Mouse (Mus musculus): ENCODE measurements around the gene Hist1h4f. TPM values are rescaled to one million over a fixed set of nuclear protein-coding genes. Genes with fewer than 3 reads are reported as not detected.
A peak's percentile ranks its signal among the peaks of the same experiment; 100 is the strongest.
"Not testable (repeated sequence)": the region's sequence is repeated elsewhere in the genome, so short reads cannot be mapped to it uniquely, and the experiment has no call there.

Hist1h4f gene
- polyA plus RNA-seq, 1 experiment from 2014 or later: 0.80 TPM

DNA sequence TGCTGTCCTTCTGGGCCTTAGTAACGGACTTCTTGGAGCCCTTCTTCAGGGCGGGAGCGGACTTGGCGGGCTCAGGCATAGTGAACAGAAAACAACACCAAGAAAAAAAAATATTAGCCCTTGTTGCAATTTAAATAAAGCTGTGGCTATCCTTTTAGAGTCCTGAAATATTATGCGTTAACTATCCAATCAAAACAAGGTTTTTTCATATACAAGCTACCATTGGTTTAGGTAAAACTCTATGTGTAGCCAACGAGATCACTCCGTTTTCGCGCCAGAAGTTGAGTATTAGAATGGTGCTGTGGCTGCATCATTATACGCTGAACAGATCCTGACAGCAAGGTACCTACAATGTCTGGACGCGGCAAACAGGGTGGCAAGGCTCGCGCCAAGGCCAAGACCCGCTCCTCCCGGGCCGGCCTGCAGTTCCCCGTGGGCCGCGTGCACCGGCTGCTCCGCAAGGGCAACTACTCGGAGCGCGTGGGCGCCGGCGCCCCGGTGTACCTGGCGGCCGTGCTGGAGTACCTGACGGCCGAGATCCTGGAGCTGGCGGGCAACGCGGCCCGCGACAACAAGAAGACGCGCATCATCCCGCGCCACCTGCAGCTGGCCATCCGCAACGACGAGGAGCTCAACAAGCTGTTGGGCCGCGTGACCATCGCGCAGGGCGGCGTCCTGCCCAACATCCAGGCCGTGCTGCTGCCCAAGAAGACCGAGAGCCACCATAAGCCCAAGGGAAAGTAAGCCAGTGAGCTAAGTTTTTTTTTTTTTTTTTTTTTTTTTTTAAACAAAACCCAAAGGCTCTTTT, 17.7 kb downstream of the Hist1h4f start, which contains the start of gene Hist1h2af:
Gene Hist1h2af, plus strand, starts transcription at position 347 of the 808 bp plus-strand sequence.
- peak; percentile 83 for DNase-seq (ENCODE audit: low spot score)
- peak within 1 kb of the TSS; percentile 81 for H3K27ac ChIP-seq (ENCODE audit: low read depth, low read length)
- H3K4me1 ChIP-seq (replicated peaks; ENCODE audit: control insufficient read depth, insufficient read depth, low read length); H3K36me3 ChIP-seq (ENCODE audit: control insufficient read depth, insufficient read depth, low read length); H3K27me3 ChIP-seq (ENCODE audit: control insufficient read depth, insufficient read depth, low read length); H3K9me3 ChIP-seq (ENCODE audit: control insufficient read depth, low read length): not testable (repeated sequence)
- H3K4me2 ChIP-seq (replicated peaks; ENCODE audit: low read depth, low read length): peak within 1 kb of the TSS; percentile 67
- ATAC-seq (ENCODE audit: low FRiP score): peak; percentile 53
- H3K9ac ChIP-seq (ENCODE audit: low read depth, low read length): peak within 1 kb of the TSS; percentile 77
- WGBS: under 1% methylated on average over 22 of the region's 53 CpGs
- H3K4me3 ChIP-seq (ENCODE audit: low read depth, low read length): peak within 1 kb of the TSS; percentile 63

DNA sequence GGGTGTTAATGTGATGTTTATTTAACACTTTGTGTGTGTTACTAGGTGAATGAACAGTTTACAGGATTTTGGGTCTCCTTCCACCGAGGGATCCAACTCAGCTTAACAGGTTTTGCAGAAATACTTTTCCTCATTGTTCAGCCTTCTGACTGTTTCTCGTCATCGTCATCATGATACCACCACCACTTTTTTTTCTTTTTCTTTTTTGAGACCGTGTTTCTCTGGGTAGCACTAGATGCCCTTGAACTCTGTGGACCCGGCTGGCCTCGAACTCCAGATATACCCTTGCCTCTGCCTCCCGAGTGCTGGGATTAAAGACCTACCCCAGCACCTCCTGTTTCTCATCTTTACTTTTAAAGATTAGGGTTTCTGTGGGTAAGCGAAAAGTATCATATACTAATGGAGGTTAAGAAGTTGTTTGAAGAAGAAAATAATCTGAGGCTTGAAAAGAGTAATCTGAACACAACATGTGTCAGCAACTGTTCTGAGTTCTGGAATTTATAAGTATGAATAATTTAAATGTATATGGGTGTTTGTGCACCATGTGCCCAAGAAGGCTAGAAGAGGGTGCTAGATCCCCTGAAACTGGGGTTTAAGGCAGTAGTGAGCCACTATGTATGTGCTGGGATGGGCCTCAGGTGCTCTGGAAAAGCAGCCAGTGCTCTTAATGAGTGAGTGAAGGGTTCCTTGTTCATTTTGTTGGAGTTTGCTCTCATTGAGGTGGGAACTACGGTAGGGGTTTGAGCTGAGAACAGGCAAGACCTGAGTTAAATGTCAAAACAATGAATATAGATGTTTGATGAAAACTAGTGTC, 19.0 kb downstream of the Hist1h4f start:
- Histone ChIP-seq H3K36me3 (ENCODE audit: control insufficient read depth, insufficient read depth, low read length) (no peaks in the 10 kb centered on the region), H3K4me3 (ENCODE audit: low read depth, low read length) (peak overlapping the region; percentile 63), H3K4me1 (replicated peaks; ENCODE audit: control insufficient read depth, insufficient read depth, low read length) (peaks cover 8% of the 10 kb centered on the region), H3K27ac (ENCODE audit: low read depth, low read length) (peak overlapping the region; percentile 92), H3K9me3 (ENCODE audit: control insufficient read depth, low read length) (no peaks in the 10 kb centered on the region), H3K4me2 (replicated peaks; ENCODE audit: low read depth, low read length) (peak overlapping the region; percentile 67), H3K27me3 (ENCODE audit: control insufficient read depth, insufficient read depth, low read length) (no peaks in the 10 kb centered on the region), H3K9ac (ENCODE audit: low read depth, low read length) (peak overlapping the region; percentile 60)
- DNase-seq (ENCODE audit: low spot score) (peak; percentile 50), ATAC-seq (ENCODE audit: low FRiP score) (no peak)
- 26% methylated on average over 9 of the region's 9 CpGs for WGBS

DNA sequence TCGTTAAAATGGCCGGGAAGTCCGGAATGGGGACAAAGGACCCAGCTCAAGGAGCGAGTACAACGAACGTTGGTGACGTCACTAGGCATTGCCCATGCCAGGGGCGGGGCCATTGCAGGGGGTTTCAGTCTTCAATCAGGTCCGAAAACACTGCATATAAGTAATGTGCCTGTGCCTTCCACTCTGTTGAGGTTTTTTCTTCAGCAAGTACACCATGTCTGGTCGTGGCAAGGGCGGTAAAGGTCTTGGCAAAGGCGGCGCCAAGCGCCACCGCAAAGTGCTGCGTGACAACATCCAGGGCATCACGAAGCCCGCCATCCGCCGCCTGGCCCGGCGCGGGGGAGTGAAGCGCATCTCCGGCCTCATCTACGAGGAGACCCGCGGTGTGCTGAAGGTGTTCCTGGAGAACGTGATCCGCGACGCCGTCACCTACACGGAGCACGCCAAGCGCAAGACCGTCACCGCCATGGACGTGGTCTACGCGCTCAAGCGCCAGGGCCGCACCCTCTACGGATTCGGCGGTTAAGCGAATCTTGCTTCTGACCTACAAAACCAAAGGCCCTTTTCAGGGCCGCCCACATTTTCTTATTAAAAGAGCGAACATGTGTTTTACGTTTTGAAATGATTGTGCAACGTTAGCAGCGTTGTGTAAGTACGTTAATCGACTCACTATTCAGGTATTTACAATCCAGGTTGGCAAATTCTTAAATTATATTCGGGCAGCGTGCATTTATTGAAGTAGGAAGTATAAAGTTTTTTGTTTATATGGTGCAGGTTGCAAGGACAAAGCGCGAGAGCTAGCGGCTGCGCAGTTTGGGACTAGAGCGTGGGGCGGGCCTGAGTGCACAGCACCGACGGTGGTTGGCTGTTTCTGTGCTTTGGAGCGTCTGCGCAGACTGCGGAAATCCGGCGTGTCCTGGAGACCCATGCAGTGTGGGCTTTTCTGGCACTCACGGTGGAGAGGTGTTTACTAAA, 20.3 kb downstream of the Hist1h4f start, which contains the start of gene Hist1h4h:
Gene Hist1h4h, plus strand, starts transcription at position 150 of the 975 bp plus-strand sequence.
- peak within 1 kb of the TSS; percentile 63 for H3K4me3 ChIP-seq (ENCODE audit: low read depth, low read length)
- no peaks in the 10 kb centered on the region for H3K9me3 ChIP-seq (ENCODE audit: control insufficient read depth, low read length)
- H3K27me3 ChIP-seq (ENCODE audit: control insufficient read depth, insufficient read depth, low read length): no peaks in the 10 kb centered on the region
- WGBS: under 1% methylated on average over 56 of the region's 70 CpGs
- no peaks in the 10 kb centered on the region for H3K36me3 ChIP-seq (ENCODE audit: control insufficient read depth, insufficient read depth, low read length)
- DNase-seq (ENCODE audit: low spot score): peak; percentile 98
- H3K9ac ChIP-seq (ENCODE audit: low read depth, low read length): peak within 1 kb of the TSS; percentile 86
- ATAC-seq (ENCODE audit: low FRiP score): peak; percentile 76
- peak within 1 kb of the TSS; percentile 92 for H3K27ac ChIP-seq (ENCODE audit: low read depth, low read length)
- H3K4me2 ChIP-seq (replicated peaks; ENCODE audit: low read depth, low read length): peak within 1 kb of the TSS; percentile 67
- H3K4me1 ChIP-seq (replicated peaks; ENCODE audit: control insufficient read depth, insufficient read depth, low read length): peaks cover 6% of the 10 kb centered on the region

- Histone ChIP-seq H3K27ac (ENCODE audit: low read depth, low read length) (peak overlapping the region; percentile 92), H3K27me3 (ENCODE audit: control insufficient read depth, insufficient read depth, low read length) (no peaks in the 10 kb centered on the region), H3K36me3 (ENCODE audit: control insufficient read depth, insufficient read depth, low read length) (no peaks in the 10 kb centered on the region), H3K9ac (ENCODE audit: low read depth, low read length) (peak overlapping the region; percentile 86), H3K4me2 (replicated peaks; ENCODE audit: low read depth, low read length) (peak overlapping the region; percentile 36), H3K4me1 (replicated peaks; ENCODE audit: control insufficient read depth, insufficient read depth, low read length) (peaks cover 6% of the 10 kb centered on the region), H3K4me3 (ENCODE audit: low read depth, low read length) (peak overlapping the region; percentile 63), H3K9me3 (ENCODE audit: control insufficient read depth, low read length) (no peaks in the 10 kb centered on the region)
- ATAC-seq (ENCODE audit: low FRiP score) (no peak), DNase-seq (ENCODE audit: low spot score) (peak; percentile 72)
- WGBS: under 1% methylated on average over 20 of the region's 20 CpGs
Observed at GRCm38 (mm10) chr13:23530181-23530900, 21.1 kb downstream of the Hist1h4f start.

DNA sequence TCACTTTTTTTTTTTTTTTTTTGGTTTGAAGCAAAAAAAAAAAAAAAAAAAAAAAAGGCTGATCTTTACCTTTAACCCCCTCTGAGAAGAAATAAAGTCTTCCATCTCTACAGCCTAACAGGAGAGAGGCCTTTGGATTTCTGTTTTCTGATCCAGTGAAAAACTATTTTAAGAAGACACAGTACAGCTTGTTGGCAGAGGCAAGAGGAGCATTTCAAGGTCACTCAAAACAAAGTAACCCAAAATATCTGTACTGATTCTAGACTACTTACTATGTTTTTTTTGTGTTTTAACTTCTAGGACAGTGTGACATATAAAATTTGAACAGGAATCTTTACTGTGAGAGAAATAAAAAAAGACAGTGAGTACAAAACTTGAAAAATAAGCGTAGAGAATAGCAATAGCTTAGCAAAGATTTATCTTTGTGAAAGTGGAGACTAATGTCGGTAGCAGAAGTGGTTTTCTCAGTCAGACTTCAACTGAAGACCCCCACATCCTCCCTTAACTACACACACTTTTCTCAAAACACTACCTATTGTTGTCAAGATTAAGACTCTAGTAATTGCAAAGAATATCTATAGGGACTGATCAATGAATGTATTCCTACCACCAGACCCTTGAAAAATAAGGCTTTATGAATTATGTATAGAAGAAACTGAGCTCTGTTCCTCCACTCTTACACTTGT, 21.8 kb downstream of the Hist1h4f start:
- peaks cover 6% of the 10 kb centered on the region for H3K4me1 ChIP-seq (replicated peaks; ENCODE audit: control insufficient read depth, insufficient read depth, low read length)
- ATAC-seq (ENCODE audit: low FRiP score) (no peak), DNase-seq (ENCODE audit: low spot score) (peak; percentile 28)
- H3K36me3 ChIP-seq (ENCODE audit: control insufficient read depth, insufficient read depth, low read length): no peaks in the 10 kb centered on the region
- 34% methylated on average over 2 of the region's 2 CpGs for WGBS
- peak overlapping the region; percentile 36 for H3K4me2 ChIP-seq (replicated peaks; ENCODE audit: low read depth, low read length)
- peak overlapping the region; percentile 92; the same call in 1 of the 2 replicates for H3K27ac ChIP-seq (ENCODE audit: low read depth, low read length)
- H3K27me3 ChIP-seq (ENCODE audit: control insufficient read depth, insufficient read depth, low read length): no peaks in the 10 kb centered on the region
- H3K9me3 ChIP-seq (ENCODE audit: control insufficient read depth, low read length): no peaks in the 10 kb centered on the region
- H3K4me3 ChIP-seq (ENCODE audit: low read depth, low read length): peak overlapping the region; percentile 63
- H3K9ac ChIP-seq (ENCODE audit: low read depth, low read length): peak overlapping the region; percentile 86

GRCm38 (mm10) chr13:23529005-23529404, 22.4 kb downstream of the Hist1h4f start:
- Histone ChIP-seq H3K9me3 (ENCODE audit: control insufficient read depth, low read length) (no peaks in the 10 kb centered on the region), H3K4me3 (ENCODE audit: low read depth, low read length) (no peak overlapping the region), H3K27me3 (ENCODE audit: control insufficient read depth, insufficient read depth, low read length) (no peaks in the 10 kb centered on the region), H3K27ac (ENCODE audit: low read depth, low read length) (no peak overlapping the region), H3K4me2 (replicated peaks; ENCODE audit: low read depth, low read length) (0 out of 2 replicates have a peak overlapping the region, but pooled peaks have one; percentile 6), H3K4me1 (replicated peaks; ENCODE audit: control insufficient read depth, insufficient read depth, low read length) (peaks cover 4% of the 10 kb centered on the region), H3K9ac (ENCODE audit: low read depth, low read length) (no peak overlapping the region), H3K36me3 (ENCODE audit: control insufficient read depth, insufficient read depth, low read length) (no peaks in the 10 kb centered on the region)
- WGBS: 79% methylated on average over 5 of the region's 5 CpGs
- no peak for ATAC-seq (ENCODE audit: low FRiP score)
- DNase-seq (ENCODE audit: low spot score): peak; percentile 33

- H3K27ac ChIP-seq (ENCODE audit: low read depth, low read length): no peak overlapping the region
- ATAC-seq (ENCODE audit: low FRiP score): peak; percentile 48; the same call in 1 of the 2 replicates
Observed at GRCm38 (mm10) chr13:23526312-23526711, 25.1 kb downstream of the Hist1h4f start.

More at GRCm38 (mm10) chr13:23526312-23526711, 25.1 kb downstream of the Hist1h4f start:
- no peaks in the 10 kb centered on the region for H3K36me3 ChIP-seq (ENCODE audit: control insufficient read depth, insufficient read depth, low read length)
- H3K4me2 ChIP-seq (replicated peaks; ENCODE audit: low read depth, low read length): peak overlapping the region; percentile 37
- H3K4me1 ChIP-seq (replicated peaks; ENCODE audit: control insufficient read depth, insufficient read depth, low read length): no peaks in the 10 kb centered on the region; the same call in 1 of the 2 replicates
- no peaks in the 10 kb centered on the region for H3K9me3 ChIP-seq (ENCODE audit: control insufficient read depth, low read length)
- DNase-seq (ENCODE audit: low spot score): peak; percentile 97
- no peaks in the 10 kb centered on the region for H3K27me3 ChIP-seq (ENCODE audit: control insufficient read depth, insufficient read depth, low read length)
- WGBS: under 1% methylated on average over 17 of the region's 17 CpGs
- H3K4me3 ChIP-seq (ENCODE audit: low read depth, low read length): peak overlapping the region; percentile 32
- peak overlapping the region; percentile 58 for H3K9ac ChIP-seq (ENCODE audit: low read depth, low read length)

Data from hindbrain, embryonic 11.5 days (tissue).